Mouse (Mus musculus) cerebellum, adult 2 months (tissue): Measurements from ENCODE around the gene Znrf3. TPM values are rescaled to one million over a fixed set of nuclear protein-coding genes. Genes with fewer than 3 reads are reported as not detected.

Experiments used
- DNase-seq, 2 experiments: peaks; one replicate each; pipeline ENCODE4 v3.0.0; 2021
- H3K27ac ChIP-seq: fragments of 200-500 bp; 2 replicates; pipeline ENCODE4 v1.5.1; 2012; ENCODE audit warnings: low read length, control low read depth, inconsistent platforms; ENCODE audit not compliant: insufficient read depth
- H3K27me3 ChIP-seq: fragments of 200-500 bp; 2 replicates; pipeline ENCODE4 v1.6.1; 2012; ENCODE audit warnings: inconsistent platforms, mild to moderate bottlenecking, low read length, moderate library complexity; ENCODE audit not compliant: control insufficient read depth, insufficient read depth
- H3K4me1 ChIP-seq: fragments of 200-500 bp; 2 replicates; pipeline ENCODE4 v1.6.1; 2011; ENCODE audit warnings: low read length; ENCODE audit not compliant: control insufficient read depth, insufficient read depth
- H3K4me3 ChIP-seq: fragments of 200-500 bp; replicated peaks from 2 replicates; pipeline ENCODE3; 2011; ENCODE audit warnings: mild to moderate bottlenecking, low read depth, low read length, control low read depth; ENCODE audit not compliant: insufficient read depth
- CTCF ChIP-seq: fragments of 200-500 bp; IDR thresholded peaks from 2 replicates; pipeline ENCODE4 v1.5.1; 2011; ENCODE audit warnings: low read depth, mild to moderate bottlenecking, control low read depth, low read length, moderate library complexity, borderline replicate concordance; ENCODE audit not compliant: insufficient read depth
- POLR2A ChIP-seq: fragments of 200-500 bp; IDR thresholded peaks from 2 replicates; pipeline ENCODE4 v1.6.1; 2011; ENCODE audit warnings: low read length, control low read depth, borderline replicate concordance; ENCODE audit not compliant: insufficient read depth
- WGBS: fragments of 180-500 bp; shearing (Covaris S2); methylation state at CpG from one replicate; pipeline ENCODE4 v1.1.7; 2018; 5-methylcytosine and 5-hydroxymethylcytosine counted together
- polyA plus RNA-seq: library from polyadenylated mRNA; depleted of rRNA; stranded (reverse); fragments of >200 nt; gene quantifications from 2 replicates; pipeline ENCODE4 v1.2.3, GENCODE M21; 2012

The Znrf3 gene
- polyA plus RNA-seq, 1 experiment = 5.4 TPM

DNA sequence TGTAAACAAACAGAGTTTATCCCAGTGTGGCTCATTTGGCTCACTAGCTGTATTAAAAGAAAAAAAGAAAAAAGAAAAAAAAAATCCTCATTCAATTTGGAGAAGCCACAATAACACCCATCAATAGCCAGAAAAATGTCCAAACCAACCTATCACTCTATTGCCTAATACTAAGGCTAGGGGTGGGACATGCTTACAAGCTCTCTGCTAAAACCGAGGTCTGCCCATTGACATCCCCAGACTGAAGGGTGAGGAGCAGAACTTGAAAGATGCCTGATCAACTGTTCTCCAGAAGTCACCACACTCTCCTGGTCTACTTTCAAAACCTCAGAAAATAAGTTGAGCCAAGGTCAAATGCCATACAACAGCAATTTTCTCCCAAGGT, 22.4 kb downstream of the Znrf3 start:
- DNase-seq = peak in 1 of 2 experiments; percentile 19
- TF ChIP-seq CTCF (no peak), POLR2A (no peak)
- Histone ChIP-seq H3K27ac (peak overlapping the region; percentile 65; the same call in 1 of the 2 replicates), H3K27me3 (no peaks in the 10 kb centered on the region), H3K4me1 (peaks cover 29% of the 10 kb centered on the region), H3K4me3 (no peak overlapping the region)
- whole genome bisulfite sequencing = 60% methylated on average over 1 of the region's 1 CpGs

DNA sequence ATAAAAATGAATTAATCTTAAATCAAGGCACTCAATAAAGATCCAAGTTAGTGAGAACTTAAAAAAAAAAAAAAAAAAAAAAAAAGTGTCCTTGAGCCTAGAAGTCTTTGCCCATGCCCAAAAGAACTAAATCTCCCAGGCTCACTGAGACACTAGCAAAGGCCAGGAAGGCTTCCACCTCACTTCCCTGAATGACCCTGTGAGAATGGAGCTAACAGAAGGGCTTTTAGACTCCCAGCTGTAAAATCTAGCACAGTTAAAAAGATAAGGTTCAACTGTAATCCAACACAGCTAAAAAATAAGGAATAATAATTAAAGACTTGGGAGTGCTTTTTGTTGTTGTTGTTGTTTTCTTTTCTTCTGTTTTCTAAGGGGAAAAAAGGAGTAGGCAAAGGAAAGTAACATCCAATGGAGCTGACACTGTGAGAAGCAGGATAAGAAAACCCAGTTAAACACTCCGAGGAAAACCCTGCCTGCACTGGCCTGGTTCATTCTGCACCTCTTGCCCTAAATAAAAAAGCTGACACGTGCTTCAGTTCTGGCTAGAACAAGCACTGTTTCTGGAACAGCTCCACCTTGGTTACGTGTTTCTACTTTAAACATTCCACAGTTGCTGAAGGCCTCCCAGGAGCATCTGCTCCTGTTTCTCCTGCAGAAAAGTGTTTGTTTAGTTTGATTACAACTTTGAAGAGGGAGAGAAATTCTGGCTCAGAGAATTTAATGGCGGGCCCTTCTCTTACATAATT, 23.0 kb downstream of the Znrf3 start:
- TF ChIP-seq POLR2A (no peak), CTCF (no peak)
- Histone ChIP-seq H3K4me3 (no peak overlapping the region), H3K27me3 (no peaks in the 10 kb centered on the region), H3K4me1 (peaks cover 29% of the 10 kb centered on the region), H3K27ac (peak overlapping the region; percentile 39; the same call in 1 of the 2 replicates)
- WGBS = 6% methylated on average over 4 of the region's 4 CpGs
- DNase-seq = peak; percentile 65 to 90

DNA sequence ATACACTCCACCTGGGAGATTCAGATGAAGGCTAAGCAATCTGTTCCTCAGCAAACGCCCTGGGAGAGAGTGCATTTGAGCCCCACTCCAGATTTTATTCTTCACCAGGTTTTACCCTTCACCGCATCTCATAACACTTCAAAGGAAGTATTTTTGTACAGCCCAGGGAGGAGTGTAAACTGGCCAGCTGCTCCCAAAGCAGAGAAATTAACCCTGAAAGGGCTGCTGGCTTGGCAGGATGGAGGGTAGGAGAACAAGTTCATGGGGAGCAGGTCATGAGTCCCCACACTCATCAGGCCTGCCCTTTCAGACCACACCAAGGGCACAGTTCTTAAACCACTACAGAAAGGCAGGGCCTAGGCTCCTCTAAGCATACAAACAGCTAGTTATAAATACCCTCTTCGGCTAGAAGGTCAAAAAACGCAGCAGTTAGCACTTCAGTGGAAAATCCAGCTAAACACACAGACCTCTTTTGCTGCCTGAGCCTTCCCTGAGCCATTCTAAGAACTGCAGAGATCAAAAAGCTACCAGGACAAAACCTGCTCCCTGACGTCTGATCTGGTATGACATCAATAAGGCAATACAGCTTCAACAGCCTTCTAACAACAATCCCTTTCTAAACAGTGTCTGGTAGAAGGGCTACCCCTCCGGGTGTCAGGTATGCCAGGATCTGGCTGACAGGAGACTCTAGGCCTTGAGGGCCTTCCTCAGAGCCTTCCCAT, 28.9 kb downstream of the Znrf3 start:
- WGBS = 61% methylated on average over 6 of the region's 6 CpGs
- DNase-seq = no peak
- TF ChIP-seq CTCF = no peak
- no peak for TF ChIP-seq POLR2A
- peaks cover 6% of the 10 kb centered on the region; the same call in 1 of the 2 replicates for H3K4me1 ChIP-seq
- no peaks in the 10 kb centered on the region for H3K27me3 ChIP-seq
- no peak overlapping the region for H3K4me3 ChIP-seq
- H3K27ac ChIP-seq = peak overlapping the region; percentile 24; the same call in 1 of the 2 replicates

DNA sequence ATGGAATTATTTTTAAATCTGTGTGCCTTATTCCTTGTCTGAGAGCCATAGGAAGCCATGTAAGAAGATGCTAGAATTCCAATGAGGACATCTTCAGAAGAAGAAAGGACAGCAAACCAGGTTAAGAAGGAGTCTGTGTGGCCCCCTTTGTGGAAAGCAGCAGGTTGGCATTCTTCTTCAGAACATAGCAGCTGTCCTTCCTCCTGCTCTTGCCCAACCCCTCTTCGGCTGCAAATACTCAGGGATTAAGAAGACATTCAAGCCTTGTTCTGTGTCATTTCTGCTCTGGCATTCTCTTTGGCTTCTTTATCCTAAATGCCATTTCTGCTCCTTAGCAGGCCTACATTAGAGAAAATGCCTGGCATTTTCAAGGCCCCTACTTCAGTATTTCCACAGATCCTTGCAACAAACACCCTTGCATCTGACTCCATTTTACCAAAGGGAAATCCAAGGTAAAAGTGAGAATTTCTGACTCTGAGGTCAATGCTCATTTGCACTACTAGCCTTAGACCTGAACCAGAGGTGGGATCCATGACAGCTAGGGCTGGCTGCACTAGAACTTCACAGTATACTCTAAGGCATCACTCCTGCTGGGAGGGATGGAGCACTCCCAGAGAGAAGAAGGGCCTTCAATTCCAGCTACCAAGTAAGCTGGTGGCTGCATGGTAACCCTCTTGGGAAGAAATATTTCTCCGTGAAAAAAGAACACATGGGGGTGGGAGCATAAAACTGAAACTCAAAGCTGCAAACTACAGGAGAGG, 29.6 kb downstream of the Znrf3 start:
- peaks cover 6% of the 10 kb centered on the region; the same call in 1 of the 2 replicates for H3K4me1 ChIP-seq
- H3K4me3 ChIP-seq = no peak overlapping the region
- 41% methylated on average over 2 of the region's 2 CpGs for WGBS
- H3K27me3 ChIP-seq = no peaks in the 10 kb centered on the region
- no peak for DNase-seq
- TF ChIP-seq CTCF (no peak), POLR2A (no peak)
- H3K27ac ChIP-seq = peak overlapping the region; percentile 24; the same call in 1 of the 2 replicates

DNA sequence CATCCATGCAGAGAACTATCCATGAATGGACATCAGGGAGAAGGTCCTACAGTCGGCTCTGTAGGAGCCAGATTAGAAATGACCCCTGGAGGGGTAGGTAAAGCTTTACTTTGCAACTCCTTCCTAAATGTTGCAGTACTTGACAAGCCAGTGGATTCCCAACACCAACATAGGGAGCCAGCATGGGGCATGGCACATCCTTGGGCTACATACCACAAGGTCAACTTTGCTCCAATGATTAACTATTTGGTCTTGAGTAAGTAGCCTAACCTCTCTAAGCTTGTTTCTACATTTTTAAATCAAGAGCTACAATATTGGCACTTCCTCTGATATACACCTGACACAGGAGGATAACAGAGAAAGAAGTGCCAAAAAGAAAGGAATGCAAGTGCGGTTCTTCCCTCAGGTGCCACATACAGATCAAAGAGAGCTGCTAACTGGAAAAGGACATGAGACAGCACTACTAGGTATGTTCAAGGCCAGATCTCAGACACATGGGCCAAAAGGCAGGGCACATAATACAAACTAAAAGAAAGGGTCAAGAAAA, 31.9 kb downstream of the Znrf3 start:
- 66% methylated on average over 2 of the region's 2 CpGs for WGBS
- Histone ChIP-seq H3K27ac (no peak overlapping the region), H3K4me3 (no peak overlapping the region), H3K27me3 (no peaks in the 10 kb centered on the region), H3K4me1 (peaks cover 6% of the 10 kb centered on the region; the same call in 1 of the 2 replicates)
- TF ChIP-seq POLR2A = no peak
- TF ChIP-seq CTCF = no peak
- no peak for DNase-seq

DNA sequence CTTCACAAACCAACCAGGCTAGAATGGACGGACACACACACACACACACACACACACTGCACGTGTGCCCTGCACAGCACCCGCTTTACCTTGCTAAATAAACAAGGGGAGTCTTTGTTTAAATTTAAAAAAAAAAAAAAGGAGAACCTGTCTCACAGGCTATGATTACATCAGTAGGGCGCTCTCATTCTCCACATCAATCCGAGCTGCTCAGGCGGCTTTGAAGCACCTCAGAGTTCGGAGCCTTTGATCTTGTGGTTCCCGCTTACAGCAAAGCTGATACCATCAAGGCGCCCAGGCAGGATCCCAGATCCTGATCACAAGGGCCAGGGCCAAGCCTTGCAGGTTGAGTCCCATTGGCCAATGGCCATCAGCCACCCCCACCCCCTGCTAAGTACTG, 33.1 kb downstream of the Znrf3 start:
- Histone ChIP-seq H3K27ac (no peak overlapping the region), H3K27me3 (no peaks in the 10 kb centered on the region), H3K4me1 (peaks cover 6% of the 10 kb centered on the region; the same call in 1 of the 2 replicates), H3K4me3 (no peak overlapping the region)
- no peak for TF ChIP-seq CTCF
- TF ChIP-seq POLR2A = no peak
- DNase-seq = no peak
- WGBS = 80% methylated on average over 9 of the region's 9 CpGs

DNA sequence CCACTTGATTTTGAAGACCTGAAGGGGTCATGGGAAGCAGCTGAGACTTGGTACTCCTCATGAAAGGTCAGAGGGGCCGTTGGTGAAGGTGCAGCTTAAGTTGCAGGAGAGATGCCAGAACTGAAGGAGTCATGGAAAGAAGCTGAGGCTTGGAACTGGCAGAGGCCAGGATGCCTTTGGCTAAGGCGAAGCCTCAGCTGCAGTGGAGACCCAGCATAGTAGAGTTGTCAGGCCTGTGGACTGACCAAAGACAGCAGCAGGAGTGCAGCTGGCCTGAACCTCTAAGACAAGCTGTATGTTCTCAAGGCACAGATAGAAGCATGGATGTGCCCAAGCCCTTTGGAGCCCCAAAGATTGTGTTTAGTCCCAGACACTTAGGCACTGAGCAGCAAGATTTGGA, 40.5 kb downstream of the Znrf3 start:
- Histone ChIP-seq H3K27me3 (no peaks in the 10 kb centered on the region), H3K4me3 (no peak overlapping the region), H3K4me1 (peaks cover 3% of the 10 kb centered on the region; the same call in 1 of the 2 replicates), H3K27ac (no peak overlapping the region)
- no peak for TF ChIP-seq CTCF
- TF ChIP-seq POLR2A = no peak
- DNase-seq = no peak
- 55% methylated on average over 2 of the region's 2 CpGs for WGBS
